Mouse (Mus musculus) B cell, adult 2 months (primary cell): ENCODE data around the gene Taf15.

ENCODE experiments used
- DNase-seq, 2 experiments: peaks; one replicate each; pipeline ENCODE4 v3.0.0; 2022

The Taf15 gene

DNA sequence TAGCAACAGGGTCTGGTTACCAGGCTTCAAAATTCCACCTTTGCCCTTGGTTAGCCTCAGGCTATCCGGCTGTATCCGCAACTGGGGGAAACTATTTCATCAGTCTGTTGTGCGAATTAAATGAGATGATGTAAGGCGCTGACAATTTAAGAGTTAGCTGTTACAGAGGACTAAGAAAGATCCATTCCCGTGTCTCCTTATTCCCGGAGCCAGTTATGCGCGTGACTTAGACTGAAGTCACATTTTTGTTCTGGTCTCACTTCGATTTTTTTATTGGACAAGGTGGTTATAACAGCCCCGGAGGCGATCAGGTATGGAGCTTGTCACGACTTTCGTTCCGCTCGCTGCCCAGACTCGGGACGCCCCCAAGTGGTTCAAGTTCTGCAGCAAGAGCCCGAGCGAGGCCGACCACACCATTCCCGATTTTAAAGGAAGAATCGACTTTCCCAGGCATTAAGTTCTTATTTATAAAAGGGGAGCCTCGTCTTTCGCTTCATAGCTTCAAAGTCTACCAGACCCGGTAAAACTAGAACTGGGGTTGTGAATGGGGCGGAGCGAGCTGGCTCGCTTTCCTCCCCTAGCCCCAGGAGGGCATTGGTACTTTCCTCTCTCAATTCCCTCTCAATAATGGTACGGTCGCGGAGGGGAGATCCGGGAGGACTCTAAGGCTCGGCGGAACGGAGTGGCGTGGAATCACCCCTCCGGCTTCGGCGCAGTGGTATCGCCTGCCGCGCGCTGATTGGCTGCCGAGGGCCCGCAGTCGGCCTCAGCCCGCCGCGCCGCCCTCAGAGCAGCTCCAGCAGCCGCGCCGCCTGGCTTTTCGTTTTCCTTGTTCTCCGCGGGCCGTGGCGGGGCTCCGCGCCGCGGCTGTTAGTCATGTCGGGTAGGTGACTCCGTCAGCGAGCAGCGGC is at the start of gene Taf15:
Gene Taf15 (plus strand): TSS at position 763 of the 911 bp plus-strand sequence.
- DNase-seq, result peak; percentile 97

DNA sequence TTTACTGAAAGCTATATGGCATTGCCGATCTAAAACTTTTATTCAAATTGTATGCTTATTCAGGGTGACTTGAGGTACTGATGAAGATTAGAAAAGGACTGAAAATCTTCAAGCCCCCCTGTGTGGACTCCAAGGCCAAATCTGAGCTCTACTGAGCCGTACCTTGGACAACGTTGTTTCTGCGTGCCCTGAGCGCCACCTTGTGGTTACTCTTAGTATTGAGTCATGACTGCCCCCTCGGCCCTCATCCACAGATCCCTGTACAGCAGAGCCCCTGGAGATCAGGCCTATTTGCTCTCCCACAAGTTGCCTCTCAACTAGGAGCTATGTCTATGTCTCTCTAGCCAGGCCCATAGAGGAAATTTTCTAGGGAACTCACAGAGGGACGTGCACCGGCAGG is 48.2 kb upstream of the Taf15 start:
- DNase-seq, result peak; percentile 81

DNA sequence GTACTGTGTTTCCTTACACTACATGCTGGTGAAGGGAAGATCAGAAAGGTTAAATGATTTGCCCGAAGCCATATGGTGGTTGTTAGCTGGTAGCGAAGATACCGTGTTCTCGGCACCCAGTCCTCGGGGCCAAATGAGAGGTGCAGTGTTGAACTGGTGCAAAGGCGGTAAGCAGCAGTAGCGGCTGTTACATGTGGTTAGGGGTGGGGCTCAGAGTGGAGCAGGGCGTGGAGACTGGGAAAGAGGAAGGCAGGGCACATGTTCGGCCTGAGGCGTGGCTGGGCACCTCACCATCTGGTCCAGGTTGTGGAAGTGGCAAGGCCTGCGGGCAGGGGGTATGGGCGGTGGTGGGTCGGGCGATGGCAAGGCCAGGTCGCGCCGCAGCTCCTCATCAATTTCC is 45.9 kb upstream of the Taf15 start:
- DNase-seq, result peak in 1 of 2 experiments; percentile 45

DNA sequence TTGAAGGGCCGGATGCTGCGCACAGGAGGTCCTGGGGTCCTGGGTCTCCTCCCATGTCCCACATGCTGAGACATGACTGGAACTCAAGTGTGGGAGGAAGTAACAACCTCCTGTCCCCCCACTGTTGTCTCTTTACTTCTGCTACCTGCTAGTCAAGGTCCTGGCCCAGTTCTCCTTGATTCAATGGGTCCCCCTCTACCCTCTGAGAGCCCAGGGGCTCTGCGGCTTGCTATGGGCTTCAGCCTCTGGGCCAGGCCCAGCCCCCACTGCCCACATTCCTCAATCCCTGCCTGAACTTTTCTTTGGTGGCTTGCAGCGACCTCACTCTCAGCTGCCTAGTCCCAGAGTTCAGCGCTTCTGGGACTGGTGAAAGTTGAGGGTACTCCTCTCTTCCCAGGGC is 43.5 kb upstream of the Taf15 start, which contains the start of gene Gas2l2:
Gene Gas2l2 (minus strand): TSS at position 101 of the 400 bp plus-strand sequence.
- DNase-seq, result no peak

DNA sequence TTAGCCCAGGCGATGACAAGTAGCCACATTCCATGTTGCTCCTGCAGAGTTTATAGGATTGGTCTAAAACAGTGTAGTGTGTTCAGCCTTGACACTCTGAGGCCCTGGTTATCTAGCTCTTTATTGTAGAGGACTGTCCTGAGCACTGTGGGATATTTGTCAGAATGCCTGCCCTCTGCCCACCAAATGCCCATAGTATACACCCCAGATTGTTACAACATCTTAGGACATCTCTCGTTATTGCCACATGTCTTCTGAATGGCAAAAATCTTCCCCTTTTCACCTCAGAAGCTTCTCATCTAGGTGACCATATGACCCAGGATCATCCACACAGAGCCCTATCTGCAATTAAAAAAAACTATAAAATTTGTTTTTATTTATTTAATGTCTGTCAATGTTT is 40.4 kb upstream of the Taf15 start:
- DNase-seq, result no peak

DNA sequence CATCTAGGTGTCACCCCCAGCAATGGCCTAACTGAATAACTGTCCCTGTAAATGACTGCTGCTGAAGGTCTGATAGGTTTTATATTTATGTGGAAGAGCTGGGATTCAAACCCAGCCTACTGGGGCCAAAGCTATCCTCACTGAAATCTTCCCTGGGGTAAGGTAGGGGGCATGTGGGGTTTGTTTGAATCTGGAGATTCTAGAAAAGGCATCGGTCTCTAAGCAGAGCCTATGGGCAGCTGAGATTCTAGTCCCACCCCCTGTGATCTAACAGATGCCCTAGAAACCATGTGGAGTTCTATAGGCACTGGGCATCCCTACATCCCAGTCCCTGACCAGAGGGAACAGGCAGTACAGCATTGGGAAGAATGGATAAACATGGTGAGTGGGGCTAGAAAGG is 35.5 kb upstream of the Taf15 start, which contains the start of gene 1700020L24Rik:
Gene 1700020L24Rik (plus strand): TSS at position 301 of the 400 bp plus-strand sequence.
- DNase-seq, result no peak

GRCm38 (mm10) chr11:83439426-83440060 is 33.3 kb upstream of the Taf15 start:
- DNase-seq, result no peak

DNA sequence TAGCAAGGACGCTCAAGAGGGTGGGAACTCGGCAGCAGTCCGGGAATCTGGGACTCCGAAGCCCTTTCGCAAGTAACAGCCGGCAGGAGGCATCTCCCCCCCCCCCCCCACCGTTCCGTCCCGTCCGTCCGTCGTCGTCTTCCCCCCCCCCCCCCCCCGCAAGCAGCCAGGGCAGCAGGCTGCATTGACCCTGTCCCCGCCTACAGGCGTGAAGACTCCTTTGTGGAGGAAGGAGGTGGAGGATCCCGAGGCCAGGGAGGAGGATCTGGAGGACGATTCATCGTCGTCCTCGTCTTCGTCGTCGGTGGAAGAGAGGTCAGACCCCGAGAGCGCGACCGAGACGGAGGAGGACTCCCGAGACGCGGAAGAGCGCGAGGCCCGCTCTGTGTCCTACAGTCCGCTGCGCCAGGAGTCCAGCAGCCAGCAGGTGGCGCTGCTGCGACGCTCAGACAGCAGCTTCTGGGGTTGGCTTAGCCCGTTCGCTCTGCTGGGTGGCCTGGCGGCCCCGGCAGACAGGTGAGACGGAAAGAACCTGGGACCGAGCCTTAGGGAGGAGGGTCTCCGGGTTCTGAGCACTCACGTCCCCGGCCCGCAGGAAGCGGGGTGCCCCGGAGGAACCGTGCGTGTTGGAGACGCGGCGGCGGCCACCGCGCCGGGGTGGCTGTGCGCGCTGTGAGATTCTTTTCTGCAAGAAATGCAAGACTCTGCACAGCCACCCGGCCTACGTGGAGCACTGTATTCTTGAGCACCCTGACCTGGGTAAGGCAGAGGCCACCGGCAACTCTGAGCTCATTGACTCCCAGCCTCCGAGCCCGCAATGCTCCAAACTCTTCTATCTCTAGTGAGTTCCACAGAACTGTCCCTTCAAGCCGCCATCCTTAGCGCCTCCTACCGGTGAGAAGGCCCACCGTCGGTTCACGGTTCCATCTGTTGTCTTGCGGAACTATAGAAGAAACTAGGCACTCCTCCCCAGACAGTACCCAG is 32.5 kb upstream of the Taf15 start:
- DNase-seq, result peak; percentile 91 to 93

- no peak for DNase-seq
These were observed 31.7 kb upstream of the Taf15 start for GRCm38 (mm10) chr11:83441235-83441634.

GRCm38 (mm10) chr11:83442596-83443267 is 30.2 kb upstream of the Taf15 start:
- peak; percentile 69 to 73 for DNase-seq

GRCm38 (mm10) chr11:83443824-83444223 is 29.1 kb upstream of the Taf15 start:
- DNase-seq, result no peak

GRCm38 (mm10) chr11:83445001-83445400 is 27.9 kb upstream of the Taf15 start:
- peak; percentile 45 to 49 for DNase-seq

DNA sequence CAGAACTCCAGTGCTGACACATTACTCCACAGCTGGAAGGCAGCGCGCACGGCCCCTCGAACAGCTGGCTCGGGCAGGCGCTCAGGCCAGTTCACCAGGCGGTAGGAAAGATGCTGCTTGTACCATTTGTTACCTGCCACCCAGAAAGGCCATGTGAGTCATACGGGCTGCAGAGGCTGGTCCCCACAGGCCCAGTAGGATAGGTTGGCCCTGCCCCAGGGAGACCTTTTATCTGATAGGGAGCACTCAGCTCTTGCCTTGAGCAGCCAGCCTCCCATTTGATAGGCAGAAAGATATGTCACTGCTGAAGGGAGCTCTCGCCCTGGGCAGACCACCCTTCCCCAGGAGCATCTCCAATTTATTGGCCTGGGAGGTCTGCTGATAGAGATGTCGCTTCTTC is 25.3 kb upstream of the Taf15 start:
- DNase-seq, result no peak

DNA sequence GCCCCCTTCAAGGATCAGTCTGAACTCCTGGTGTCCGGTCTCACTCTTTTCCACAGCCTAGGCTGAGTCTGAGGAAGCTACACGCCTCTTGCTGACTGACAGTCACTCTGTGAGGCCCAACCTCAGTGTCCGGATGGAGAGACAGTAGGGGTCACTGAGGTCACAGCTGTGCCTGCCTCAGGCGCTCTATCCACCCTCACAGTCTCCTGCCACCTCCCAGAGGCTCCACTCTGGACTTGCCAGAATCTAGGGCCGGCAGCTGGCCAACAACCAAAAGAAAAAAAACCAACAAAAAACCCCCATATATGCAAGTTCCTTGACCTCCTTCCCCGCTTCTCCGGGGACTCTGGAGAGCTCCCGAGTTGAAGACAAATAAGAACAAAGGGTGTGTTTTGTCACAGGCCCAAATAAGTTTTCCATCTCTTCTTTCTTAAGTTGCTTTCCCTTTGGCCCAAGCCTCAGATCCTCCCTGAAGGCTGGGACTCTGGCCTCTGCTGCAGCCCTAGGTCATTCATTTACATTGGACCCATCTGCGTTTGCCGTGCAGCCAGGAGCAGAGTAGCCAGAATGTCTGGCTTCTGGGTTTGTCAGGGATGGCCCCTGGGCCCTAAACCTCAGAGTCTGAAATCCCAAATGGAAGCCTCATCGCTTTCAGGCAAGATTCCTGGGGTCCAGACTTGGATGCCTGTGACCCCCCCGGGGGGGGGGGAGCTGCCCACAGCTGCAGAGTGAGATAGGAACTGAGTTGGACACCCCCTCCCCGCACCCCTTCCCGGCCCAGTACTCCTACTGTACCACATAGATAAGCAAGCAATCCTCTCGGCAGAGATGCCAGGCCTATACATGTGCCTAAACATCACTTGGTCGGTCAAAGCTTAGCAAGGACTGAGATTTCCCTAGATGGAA is 24.6 kb upstream of the Taf15 start:
- no peak for DNase-seq

- no peak for DNase-seq
These were observed 24.0 kb upstream of the Taf15 start for GRCm38 (mm10) chr11:83448927-83449236.

- DNase-seq, result no peak
These were observed 23.6 kb upstream of the Taf15 start for GRCm38 (mm10) chr11:83449298-83449697.

DNA sequence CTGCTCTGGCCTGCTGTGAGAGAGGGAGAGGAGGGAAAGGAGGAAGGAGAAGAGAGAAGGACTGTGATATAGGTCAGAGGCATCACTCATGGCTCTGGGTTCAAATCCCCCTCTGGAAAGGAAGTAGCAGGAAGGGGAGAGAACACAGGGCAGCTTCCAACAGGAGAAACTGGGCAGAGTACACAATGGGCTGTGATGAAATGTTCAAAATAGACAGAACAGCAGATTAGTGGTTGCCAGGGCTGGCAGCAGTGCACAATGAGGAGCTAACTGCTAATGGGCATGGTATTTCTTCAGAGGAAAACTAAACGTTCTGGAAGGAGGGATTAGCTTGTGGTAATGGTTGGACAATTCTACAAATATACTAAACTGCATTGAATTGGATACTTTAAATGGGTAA is 22.3 kb upstream of the Taf15 start:
- no peak for DNase-seq

GRCm38 (mm10) chr11:83451281-83451680 is 21.6 kb upstream of the Taf15 start:
- no peak for DNase-seq

GRCm38 (mm10) chr11:83454548-83454947 is 18.3 kb upstream of the Taf15 start:
- no peak for DNase-seq

GRCm38 (mm10) chr11:83455608-83456007 is 17.3 kb upstream of the Taf15 start:
- no peak for DNase-seq

DNA sequence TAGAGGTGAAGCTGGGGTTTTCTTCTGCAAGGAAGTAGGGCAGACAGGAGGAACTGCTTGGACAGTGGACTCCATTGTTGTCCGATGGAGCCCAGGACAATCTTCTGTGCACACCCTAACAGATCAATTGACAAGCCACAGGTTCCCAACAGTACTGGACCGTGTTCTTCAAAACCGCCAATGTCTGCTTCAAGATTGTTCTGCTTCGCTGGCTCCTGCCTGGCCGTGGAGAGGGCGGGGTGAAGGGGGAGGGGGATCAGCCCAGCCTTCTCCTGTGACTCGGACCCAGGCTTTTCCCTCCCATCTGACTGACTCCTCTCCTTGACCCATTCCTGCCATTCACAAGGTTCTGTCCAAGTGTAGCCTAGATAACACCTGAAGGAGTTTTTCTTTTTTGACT is 15.6 kb upstream of the Taf15 start:
- no peak for DNase-seq
